Mouse (Mus musculus): ENCODE measurements around the gene Slc9b2. TPM values are rescaled to one million over a fixed set of nuclear protein-coding genes. Genes with fewer than 3 reads are reported as not detected.

Gene Slc9b2
- 1.2 TPM in 2 replicates for polyA plus RNA-seq (2012; rRNA removed)

GRCm38 (mm10) chr3:135307411-135308259, at the start of gene Slc9b2:
Slc9b2 (plus strand) TSS chr3:135307700.

GRCm38 (mm10) chr3:135280669-135281415, 26.7 kb upstream of the Slc9b2 start, which contains the start of gene Bdh2:
Bdh2 (plus strand) TSS chr3:135281221.

GRCm38 (mm10) chr3:135347739-135348264, 40.3 kb downstream of the Slc9b2 start, which contains the start of gene Slc9b1:
Slc9b1 (plus strand) TSS chr3:135348029.

Other genes with a start within 250 kb of the Slc9b2 start
- 13.9 and 17.1 TPM in 2 replicates for gene Cenpe, start 95.2 kb upstream of the Slc9b2 start, polyA plus RNA-seq (2012; rRNA removed)
- 2.9 and 4.5 TPM in 2 replicates for gene Bdh2, start 26.5 kb upstream of the Slc9b2 start, polyA plus RNA-seq (2012; rRNA removed)
- gene Slc9b1, start 40.3 kb downstream of the Slc9b2 start, polyA plus RNA-seq (2012; rRNA removed): 0.06 and 0.14 TPM in 2 replicates
- 48.8 and 49.3 TPM in 2 replicates for gene Cisd2, start 116.2 kb downstream of the Slc9b2 start, polyA plus RNA-seq (2012; rRNA removed)
- 286 and 296 TPM in 2 replicates for gene Ube2d3, start 130.4 kb downstream of the Slc9b2 start, polyA plus RNA-seq (2012; rRNA removed)
- gene Manba, start 177.9 kb downstream of the Slc9b2 start, polyA plus RNA-seq (2012; rRNA removed): 2.7 and 3.3 TPM in 2 replicates